ENCODE assay signal across 10 mouse cellular contexts in the genomic region with DNA sequence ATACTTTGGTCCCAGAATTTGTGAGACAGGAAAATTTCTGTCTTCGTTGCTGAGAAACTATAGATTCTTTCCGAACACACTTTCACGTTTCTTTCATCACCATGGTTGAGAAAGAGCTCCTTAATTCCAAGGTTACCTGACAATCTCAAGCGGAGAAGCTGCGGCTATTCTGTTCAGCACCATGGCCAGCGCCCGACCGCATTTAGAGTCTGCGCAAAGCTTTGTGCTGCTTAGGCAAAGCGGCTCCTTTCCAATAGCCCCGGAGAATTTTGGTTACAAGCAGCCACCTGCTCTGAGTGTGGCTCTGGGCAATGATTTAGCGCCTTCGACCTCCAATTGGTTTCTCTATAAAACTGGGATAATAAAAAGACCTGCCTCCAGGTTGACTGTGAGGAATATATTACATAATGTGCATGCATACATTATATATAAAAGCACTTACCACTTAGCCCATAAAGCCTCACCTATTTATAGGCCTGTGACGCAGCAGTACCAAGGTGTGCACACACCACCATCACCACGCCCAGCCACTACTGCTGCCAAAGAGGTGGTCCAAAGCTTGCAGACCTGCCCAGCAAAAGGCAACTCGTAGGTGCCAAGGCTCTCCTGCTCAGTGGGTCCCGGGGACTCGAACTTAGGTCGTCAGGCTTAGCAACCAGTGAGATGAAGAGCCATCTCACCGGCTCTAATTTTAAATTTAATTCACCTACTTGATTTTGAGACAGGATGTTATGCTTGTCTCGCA. TPM values are rescaled to one million over a fixed set of nuclear protein-coding genes. Genes with fewer than 3 reads are reported as not detected.
DNase-seq lines count a peak whose midpoint lies in the region; ATAC-seq and TF ChIP-seq lines count a peak whose summit lies in the region.
"Had no signal": no experiment of that assay in that cellular context is flagged by ENCODE, and none has a peak within 500 bp of the region (broad histone marks: within the 10 kb centered on the region; RNA-seq: fewer than 3 reads in every experiment).

No protein-coding gene starts in this region.

- no peaks in the 10 kb centered on the region for H3K4me1 ChIP-seq in heart, embryonic 10.5 days
- H3K4me1 ChIP-seq in hindbrain, postnatal 0 days (ENCODE audit: insufficient read depth, low read length) = peaks cover 5% of the 10 kb centered on the region; the same call in 1 of the 2 replicates

- no peak for ATAC-seq in hindbrain, postnatal 0 days
- ATAC-seq in megakaryocyte-erythroid progenitor cell, adult 5-6 weeks (replicated peaks; ENCODE audit: low FRiP score, low TSS enrichment, poor library complexity, severe bottlenecking) = peak; percentile 67
- no peak for ATAC-seq in activated CD4-positive, CD25-positive, alpha-beta regulatory T cell, adult 4 months

- H3K4me2 ChIP-seq in hindbrain, postnatal 0 days (ENCODE audit: low read depth, low read length) = no peak overlapping the region

- no peaks in the 10 kb centered on the region for H3K36me3 ChIP-seq in heart, embryonic 10.5 days
- H3K36me3 ChIP-seq in hindbrain, postnatal 0 days (ENCODE audit: insufficient read depth, low read length) = no peaks in the 10 kb centered on the region

- intact Hi-C loops in heart, postnatal 10 days (cut with DNase I) = no loop called here

- no peak for TF ChIP-seq CTCF in hindbrain, postnatal 0 days (IDR thresholded peaks at IDR 0.05; ENCODE audit: low read depth)

- no peak overlapping the region for H3K9ac ChIP-seq in hindbrain, postnatal 0 days (replicated peaks; ENCODE audit: low read length)

- 24% methylated on average over 21 of the region's 21 CpGs for WGBS in heart, embryonic 10.5 days
- WGBS in hindbrain, postnatal 0 days = 31% methylated on average over 21 of the region's 21 CpGs

- peaks cover 46% of the 10 kb centered on the region for H3K27me3 ChIP-seq in heart, embryonic 10.5 days (ENCODE audit: insufficient read depth, poor library complexity, severe bottlenecking)
- H3K27me3 ChIP-seq in hindbrain, postnatal 0 days (ENCODE audit: insufficient read depth, low read length) = peaks cover 3% of the 10 kb centered on the region; the same call in 1 of the 2 replicates

- no peak overlapping the region for H3K27ac ChIP-seq in heart, embryonic 10.5 days
- H3K27ac ChIP-seq in hindbrain, postnatal 0 days = no peak overlapping the region

- no peak overlapping the region for H3K4me3 ChIP-seq in heart, embryonic 10.5 days
- H3K4me3 ChIP-seq in hindbrain, postnatal 0 days (ENCODE audit: low read length) = no peak overlapping the region

- DNase-seq in heart, postnatal 10 days = peak; percentile 72 to 84
- DNase-seq in heart, embryonic 10.5 days (ENCODE audit: low spot score) = no peak
- DNase-seq in A20 (ENCODE audit: low read depth, low spot score) = peak; percentile 47
- peak; percentile 32 for DNase-seq in adrenal gland, adult 8-10 months
- DNase-seq in hindbrain, postnatal 0 days (ENCODE audit: low spot score) = peak; percentile 68
- no peak for DNase-seq in left cerebral cortex, adult 9 months (ENCODE audit: low spot score in 2 of 2)

- H3K9me3 ChIP-seq in heart, embryonic 10.5 days = no peaks in the 10 kb centered on the region
- H3K9me3 ChIP-seq in hindbrain, postnatal 0 days (ENCODE audit: low read length) = no peaks in the 10 kb centered on the region

RNA-seq across cellular contexts. Expression of a gene that starts 15.8 kb away (rescaled TPM):
- 1 to 10 TPM; 1.7 TPM for total RNA-seq in heart, postnatal 10 days (2021)
- 1.3 and 2.0 TPM in 2 replicates for polyA plus RNA-seq in heart, embryonic 10.5 days (2016; fragmentation: Nextera tagmentation; extraction: Ambion mirVana)
- total RNA-seq in adrenal gland, adult 8-10 months (2022) = 10 to 100 TPM; 11.5 to 15.8 (median 12.7) TPM
- 45.9 and 47.4 TPM in 2 replicates for total RNA-seq in hindbrain, postnatal 0 days (2014; rRNA removed)
- 17.5 and 18.1 TPM in 2 replicates for polyA plus RNA-seq in hindbrain, postnatal 0 days (2015; fragmentation: Nextera tagmentation; extraction: Ambion mirVana)
- not detected in 2 replicates for total RNA-seq in megakaryocyte-erythroid progenitor cell, adult 5-6 weeks (2014; fragmentation: Nextera tagmentation)
- total RNA-seq in megakaryocyte-erythroid progenitor cell, adult 5-6 weeks (2017) = not detected in 2 replicates
- not detected for polyA plus RNA-seq in activated CD4-positive, CD25-positive, alpha-beta regulatory T cell, adult 4 months (2017; shearing (Covaris generic))

RNA-seq across cellular contexts. Expression of a gene that starts 23.1 kb away (rescaled TPM):
- total RNA-seq in heart, postnatal 10 days (2021) = 10 to 100 TPM; 15.1 to 15.8 TPM
- 15.1 and 16.4 TPM in 2 replicates for polyA plus RNA-seq in heart, embryonic 10.5 days (2016; fragmentation: Nextera tagmentation; extraction: Ambion mirVana)
- total RNA-seq in adrenal gland, adult 8-10 months (2022) = 10 to 100 TPM; 13.9 to 18.4 (median 16.1) TPM
- 12.9 and 14.7 TPM in 2 replicates for total RNA-seq in hindbrain, postnatal 0 days (2014; rRNA removed)
- polyA plus RNA-seq in hindbrain, postnatal 0 days (2015; fragmentation: Nextera tagmentation; extraction: Ambion mirVana) = 17.8 and 19.3 TPM in 2 replicates
- 7.3 and 9.2 TPM in 2 replicates for total RNA-seq in megakaryocyte-erythroid progenitor cell, adult 5-6 weeks (2014; fragmentation: Nextera tagmentation)
- 7.9 and 8.9 TPM in 2 replicates for total RNA-seq in megakaryocyte-erythroid progenitor cell, adult 5-6 weeks (2017)
- 1 to 10 TPM; 4.2 to 8.5 TPM for polyA plus RNA-seq in activated CD4-positive, CD25-positive, alpha-beta regulatory T cell, adult 4 months (2017; shearing (Covaris generic))

RNA-seq across cellular contexts. Expression of a gene that starts 25.3 kb away (rescaled TPM):
- total RNA-seq in heart, postnatal 10 days (2021) = 1 to 10 TPM in 1 of 2 experiments, under 1 TPM in 1; 0.87 to 1.0 TPM
- polyA plus RNA-seq in heart, embryonic 10.5 days (2016; fragmentation: Nextera tagmentation; extraction: Ambion mirVana) = 2.5 and 3.2 TPM in 2 replicates
- total RNA-seq in adrenal gland, adult 8-10 months (2022) = 1 to 10 TPM in 3 of 4 experiments, under 1 TPM in 1; 0.87 to 2.2 (median 1.8) TPM
- total RNA-seq in hindbrain, postnatal 0 days (2014; rRNA removed) = 1.8 TPM in 1 of 2 replicates, not detected in the other
- 0.79 TPM in 1 of 2 replicates, not detected in the other for polyA plus RNA-seq in hindbrain, postnatal 0 days (2015; fragmentation: Nextera tagmentation; extraction: Ambion mirVana)
- not detected in 2 replicates for total RNA-seq in megakaryocyte-erythroid progenitor cell, adult 5-6 weeks (2014; fragmentation: Nextera tagmentation)
- 3.4 TPM in 1 of 2 replicates, not detected in the other for total RNA-seq in megakaryocyte-erythroid progenitor cell, adult 5-6 weeks (2017)
- not detected for polyA plus RNA-seq in activated CD4-positive, CD25-positive, alpha-beta regulatory T cell, adult 4 months (2017; shearing (Covaris generic))
- polyA plus RNA-seq: heart, embryonic 14.5 days; neural tube, embryonic 14.5 days had no signal

RNA-seq across cellular contexts. Expression of a gene that starts 32.2 kb away (rescaled TPM):
- under 1 TPM; 0.86 to 0.87 TPM for total RNA-seq in heart, postnatal 10 days (2021)
- 26.8 and 43.1 TPM in 2 replicates for polyA plus RNA-seq in heart, embryonic 10.5 days (2016; fragmentation: Nextera tagmentation; extraction: Ambion mirVana)
- total RNA-seq in adrenal gland, adult 8-10 months (2022) = 100 to 1,000 TPM in 1 of 4 experiments, 10 to 100 TPM in 3; 22.5 to 102 (median 57.8) TPM
- 13.2 and 16.5 TPM in 2 replicates for total RNA-seq in hindbrain, postnatal 0 days (2014; rRNA removed)
- polyA plus RNA-seq in hindbrain, postnatal 0 days (2015; fragmentation: Nextera tagmentation; extraction: Ambion mirVana) = 11.4 and 12.6 TPM in 2 replicates
- total RNA-seq in megakaryocyte-erythroid progenitor cell, adult 5-6 weeks (2014; fragmentation: Nextera tagmentation) = 2.9 TPM in 1 of 2 replicates, not detected in the other
- total RNA-seq in megakaryocyte-erythroid progenitor cell, adult 5-6 weeks (2017) = not detected in 2 replicates
- polyA plus RNA-seq in activated CD4-positive, CD25-positive, alpha-beta regulatory T cell, adult 4 months (2017; shearing (Covaris generic)) = 1 to 10 TPM; 2.9 to 6.4 TPM

RNA-seq across cellular contexts. Expression of a gene that starts 38.3 kb away (rescaled TPM):
- 10 to 100 TPM; 26.0 to 27.4 TPM for total RNA-seq in heart, postnatal 10 days (2021)
- polyA plus RNA-seq in heart, embryonic 10.5 days (2016; fragmentation: Nextera tagmentation; extraction: Ambion mirVana) = 68.2 and 71.8 TPM in 2 replicates
- 100 to 1,000 TPM in 1 of 4 experiments, 10 to 100 TPM in 3; 60.5 to 112 (median 82.7) TPM for total RNA-seq in adrenal gland, adult 8-10 months (2022)
- 75.4 and 116 TPM in 2 replicates for total RNA-seq in hindbrain, postnatal 0 days (2014; rRNA removed)
- 129 and 131 TPM in 2 replicates for polyA plus RNA-seq in hindbrain, postnatal 0 days (2015; fragmentation: Nextera tagmentation; extraction: Ambion mirVana)
- total RNA-seq in megakaryocyte-erythroid progenitor cell, adult 5-6 weeks (2014; fragmentation: Nextera tagmentation) = 12.7 and 35.5 TPM in 2 replicates
- total RNA-seq in megakaryocyte-erythroid progenitor cell, adult 5-6 weeks (2017) = 26.5 and 28.8 TPM in 2 replicates
- polyA plus RNA-seq in activated CD4-positive, CD25-positive, alpha-beta regulatory T cell, adult 4 months (2017; shearing (Covaris generic)) = 100 to 1,000 TPM; 121 to 130 TPM

Comparison
In these comparisons a context has a peak if more than half of its experiments do, and no peak if none do; other contexts are left out.
1. DNase-seq: peak in heart, postnatal 10 days (2 of 2), A20 (single experiment), adrenal gland, adult 8-10 months (single experiment) and hindbrain, postnatal 0 days (single experiment); none in heart, embryonic 10.5 days (single experiment) and left cerebral cortex, adult 9 months (0 of 2).
2. RNA of a gene that starts 15.8 kb away (total RNA-seq): 45.9 to 47.4 TPM in hindbrain, postnatal 0 days and 11.5 to 15.8 TPM in adrenal gland, adult 8-10 months; 1.7 TPM in heart, postnatal 10 days and not detected in megakaryocyte-erythroid progenitor cell, adult 5-6 weeks; every median in the first group is over 4 times any median in the second.